8 mouse cellular contexts compared by ENCODE assay signal in genomic region chr10:127674794-127675522, GRCm38 (mm10). TPM values are rescaled to one million over a fixed set of nuclear protein-coding genes. Genes with fewer than 3 reads are reported as not detected.
DNase-seq lines count a peak whose midpoint lies in the region; ATAC-seq and TF ChIP-seq lines count a peak whose summit lies in the region.

No protein-coding gene starts in this region.

- no peak for TF ChIP-seq POLR2A in spleen, adult 2 months (IDR thresholded peaks at IDR 0.05; ENCODE audit: low read depth, low read length)

- no peak; the same call in 1 of the 2 replicates for ATAC-seq in hindbrain, embryonic 14.5 days (ENCODE audit: low FRiP score)
- ATAC-seq in hindbrain, embryonic 13.5 days (ENCODE audit: low FRiP score) = no peak
- peak; percentile 58 for ATAC-seq in forebrain, postnatal 0 days
- ATAC-seq in hematopoietic stem cell, adult 5-6 weeks (replicated peaks in 1 of 2; ENCODE audit: insufficient read depth in 1 of 2, low FRiP score in 2 of 2, low TSS enrichment in 1 of 2, low read depth in 1 of 2, poor library complexity in 2 of 2, severe bottlenecking in 2 of 2) = peak; percentile 71 to 80
- ATAC-seq in midbrain, embryonic 15.5 days (replicated peaks) = no peak

- H3K9me3 ChIP-seq in hindbrain, embryonic 14.5 days (ENCODE audit: control insufficient read depth, low read length) = no peaks in the 10 kb centered on the region
- no peaks in the 10 kb centered on the region for H3K9me3 ChIP-seq in hindbrain, embryonic 13.5 days
- H3K9me3 ChIP-seq in forebrain, postnatal 0 days (ENCODE audit: low read length) = no peaks in the 10 kb centered on the region
- H3K9me3 ChIP-seq in midbrain, embryonic 15.5 days = no peaks in the 10 kb centered on the region

- no peak overlapping the region for H3K9ac ChIP-seq in hindbrain, embryonic 14.5 days
- H3K9ac ChIP-seq in hindbrain, embryonic 13.5 days = no peak overlapping the region
- H3K9ac ChIP-seq in forebrain, postnatal 0 days = no peak overlapping the region
- H3K9ac ChIP-seq in midbrain, embryonic 15.5 days = no peak overlapping the region

- H3K27ac ChIP-seq in hindbrain, embryonic 14.5 days = no peak overlapping the region
- H3K27ac ChIP-seq in hindbrain, embryonic 13.5 days = no peak overlapping the region
- H3K27ac ChIP-seq in forebrain, postnatal 0 days (ENCODE audit: low read depth, low read length) = peak overlapping the region; percentile 62; the same call in 1 of the 2 replicates
- H3K27ac ChIP-seq in midbrain, embryonic 15.5 days = 0 out of 2 replicates have a peak overlapping the region, but pooled peaks have one; percentile 36
- H3K27ac ChIP-seq in spleen, adult 2 months (ENCODE audit: insufficient read depth, low read length) = no peak overlapping the region

- no peaks in the 10 kb centered on the region for H3K36me3 ChIP-seq in hindbrain, embryonic 14.5 days (replicated peaks; ENCODE audit: control insufficient read depth, insufficient read depth)
- H3K36me3 ChIP-seq in hindbrain, embryonic 13.5 days = no peaks in the 10 kb centered on the region
- H3K36me3 ChIP-seq in forebrain, postnatal 0 days (ENCODE audit: insufficient read depth) = no peaks in the 10 kb centered on the region
- no peaks in the 10 kb centered on the region for H3K36me3 ChIP-seq in midbrain, embryonic 15.5 days (replicated peaks)
- H3K36me3 ChIP-seq in spleen, adult 2 months (ENCODE audit: control insufficient read depth, insufficient read depth, low read length) = no peaks in the 10 kb centered on the region

- H3K4me2 ChIP-seq in hindbrain, embryonic 14.5 days (replicated peaks) = no peak overlapping the region
- no peak overlapping the region for H3K4me2 ChIP-seq in hindbrain, embryonic 13.5 days
- H3K4me2 ChIP-seq in forebrain, postnatal 0 days (ENCODE audit: low read depth) = no peak overlapping the region
- no peak overlapping the region for H3K4me2 ChIP-seq in midbrain, embryonic 15.5 days

- H3K4me3 ChIP-seq in hindbrain, embryonic 14.5 days (replicated peaks; ENCODE audit: low read length) = no peak overlapping the region
- no peak overlapping the region for H3K4me3 ChIP-seq in hindbrain, embryonic 13.5 days
- no peak overlapping the region for H3K4me3 ChIP-seq in forebrain, postnatal 0 days (ENCODE audit: low read depth, low read length)
- no peak overlapping the region for H3K4me3 ChIP-seq in midbrain, embryonic 15.5 days
- H3K4me3 ChIP-seq in spleen, adult 2 months (ENCODE audit: extremely low read depth, insufficient read depth, insufficient read length) = no peak overlapping the region

- intact Hi-C loops in left cerebral cortex, postnatal 10 days (cut with DNase I) = loop anchor here (5.0 kb wide), 2 partner anchors 33 to 262 kb away; partner anchors contain the start of gene Stat6

- TF ChIP-seq CTCF in forebrain, postnatal 0 days (IDR thresholded peaks at IDR 0.05; ENCODE audit: low read depth) = peak; percentile 100
- TF ChIP-seq CTCF in spleen, adult 2 months (IDR thresholded peaks at IDR 0.05; ENCODE audit: extremely low read depth, insufficient read depth, insufficient read length, insufficient replicate concordance) = peak; percentile 58; the same call in 1 of the 2 replicates

- peaks cover 10% of the 10 kb centered on the region for H3K4me1 ChIP-seq in hindbrain, embryonic 14.5 days (replicated peaks; ENCODE audit: control insufficient read depth, insufficient read depth, low read length)
- peaks cover 19% of the 10 kb centered on the region for H3K4me1 ChIP-seq in hindbrain, embryonic 13.5 days (replicated peaks)
- H3K4me1 ChIP-seq in forebrain, postnatal 0 days (ENCODE audit: insufficient read depth) = 0 out of 2 replicates have a peak, but pooled peaks cover 5% of the 10 kb centered on the region
- H3K4me1 ChIP-seq in midbrain, embryonic 15.5 days = peaks cover 15% of the 10 kb centered on the region
- peaks cover 4% of the 10 kb centered on the region for H3K4me1 ChIP-seq in spleen, adult 2 months (ENCODE audit: control insufficient read depth, insufficient read depth, insufficient read length)

- H3K27me3 ChIP-seq in hindbrain, embryonic 14.5 days (ENCODE audit: control insufficient read depth, insufficient read depth, low read length) = no peaks in the 10 kb centered on the region
- peaks cover 2% of the 10 kb centered on the region for H3K27me3 ChIP-seq in hindbrain, embryonic 13.5 days
- H3K27me3 ChIP-seq in forebrain, postnatal 0 days (ENCODE audit: insufficient read depth, low read length) = no peaks in the 10 kb centered on the region
- no peaks in the 10 kb centered on the region for H3K27me3 ChIP-seq in midbrain, embryonic 15.5 days (replicated peaks)
- no peaks in the 10 kb centered on the region for H3K27me3 ChIP-seq in spleen, adult 2 months (ENCODE audit: control insufficient read depth, insufficient read depth, low read length)

- 87% methylated on average over 8 of the region's 8 CpGs for WGBS in hindbrain, embryonic 14.5 days
- 91% methylated on average over 8 of the region's 8 CpGs for WGBS in hindbrain, embryonic 13.5 days
- WGBS in forebrain, postnatal 0 days = 78% methylated on average over 8 of the region's 8 CpGs
- 86% methylated on average over 8 of the region's 8 CpGs for WGBS in midbrain, embryonic 15.5 days
- WGBS in spleen, adult 2 months = 86% methylated on average over 8 of the region's 8 CpGs

- peak; percentile 79 for DNase-seq in hindbrain, embryonic 14.5 days (ENCODE audit: low spot score)
- DNase-seq in cerebellum, adult 11-12 months = peak; percentile 90
- DNase-seq in forebrain, postnatal 0 days = peak; percentile 90
- DNase-seq in left cerebral cortex, postnatal 10 days (ENCODE audit: extremely low spot score in 1 of 2, low spot score in 2 of 2) = peak; percentile 89 to 91
- peak; percentile 56 to 61 for DNase-seq in spleen, adult 2 months (ENCODE audit: low read depth in 1 of 2, low spot score in 2 of 2)

RNA-seq across cellular contexts. Expression of gene Nab2, which starts 6.6 kb away (rescaled TPM):
- polyA plus RNA-seq in hindbrain, embryonic 14.5 days (2014; fragmentation: Nextera tagmentation; extraction: Ambion mirVana) = 2.3 and 2.6 TPM in 2 replicates
- 2.3 and 3.3 TPM in 2 replicates for polyA plus RNA-seq in hindbrain, embryonic 13.5 days (2015; fragmentation: Nextera tagmentation; extraction: Ambion mirVana)
- total RNA-seq in forebrain, postnatal 0 days (2014; rRNA removed) = 12.9 and 14.4 TPM in 2 replicates
- 4.5 and 4.8 TPM in 2 replicates for polyA plus RNA-seq in forebrain, postnatal 0 days (2015; fragmentation: Nextera tagmentation; extraction: Ambion mirVana)
- total RNA-seq in hematopoietic stem cell, adult 5-6 weeks (2017) = 17.9 and 26.7 TPM in 2 replicates
- 10 to 100 TPM; 28.5 to 32.1 TPM for total RNA-seq in left cerebral cortex, postnatal 10 days (2021)
- 1.9 and 2.6 TPM in 2 replicates for polyA plus RNA-seq in midbrain, embryonic 15.5 days (2015; fragmentation: Nextera tagmentation; extraction: Ambion mirVana)
- polyA plus RNA-seq in spleen, adult 2 months (2012; rRNA removed) = 30.6 and 32.7 TPM in 2 replicates

RNA-seq across cellular contexts. Expression of gene Nemp1, which starts 8.3 kb away (rescaled TPM):
- polyA plus RNA-seq in hindbrain, embryonic 14.5 days (2014; fragmentation: Nextera tagmentation; extraction: Ambion mirVana) = 3.3 and 4.3 TPM in 2 replicates
- 3.9 and 4.0 TPM in 2 replicates for polyA plus RNA-seq in hindbrain, embryonic 13.5 days (2015; fragmentation: Nextera tagmentation; extraction: Ambion mirVana)
- total RNA-seq in forebrain, postnatal 0 days (2014; rRNA removed) = 3.4 and 6.1 TPM in 2 replicates
- 2.8 and 3.2 TPM in 2 replicates for polyA plus RNA-seq in forebrain, postnatal 0 days (2015; fragmentation: Nextera tagmentation; extraction: Ambion mirVana)
- 41.8 and 43.0 TPM in 2 replicates for total RNA-seq in hematopoietic stem cell, adult 5-6 weeks (2017)
- 1 to 10 TPM; 3.4 to 4.4 TPM for total RNA-seq in left cerebral cortex, postnatal 10 days (2021)
- 3.3 and 3.7 TPM in 2 replicates for polyA plus RNA-seq in midbrain, embryonic 15.5 days (2015; fragmentation: Nextera tagmentation; extraction: Ambion mirVana)
- polyA plus RNA-seq in spleen, adult 2 months (2012; rRNA removed) = 3.2 and 3.5 TPM in 2 replicates

RNA-seq across cellular contexts. Expression of gene Myo1a, which starts 30.0 kb away (rescaled TPM):
- 0.37 and 0.76 TPM in 2 replicates for polyA plus RNA-seq in hindbrain, embryonic 14.5 days (2014; fragmentation: Nextera tagmentation; extraction: Ambion mirVana)
- polyA plus RNA-seq in hindbrain, embryonic 13.5 days (2015; fragmentation: Nextera tagmentation; extraction: Ambion mirVana) = 0.43 and 0.74 TPM in 2 replicates
- 0.15 and 0.29 TPM in 2 replicates for total RNA-seq in forebrain, postnatal 0 days (2014; rRNA removed)
- polyA plus RNA-seq in forebrain, postnatal 0 days (2015; fragmentation: Nextera tagmentation; extraction: Ambion mirVana) = 0.28 and 0.35 TPM in 2 replicates
- not detected in 2 replicates for total RNA-seq in hematopoietic stem cell, adult 5-6 weeks (2017)
- under 1 TPM; 0.28 TPM for total RNA-seq in left cerebral cortex, postnatal 10 days (2021)
- 0.25 and 0.46 TPM in 2 replicates for polyA plus RNA-seq in midbrain, embryonic 15.5 days (2015; fragmentation: Nextera tagmentation; extraction: Ambion mirVana)
- polyA plus RNA-seq in spleen, adult 2 months (2012; rRNA removed) = 0.13 and 0.21 TPM in 2 replicates

RNA-seq across cellular contexts. Expression of gene Stat6, which starts 32.2 kb away (rescaled TPM):
- 4.7 and 5.5 TPM in 2 replicates for polyA plus RNA-seq in hindbrain, embryonic 14.5 days (2014; fragmentation: Nextera tagmentation; extraction: Ambion mirVana)
- 4.9 and 5.0 TPM in 2 replicates for polyA plus RNA-seq in hindbrain, embryonic 13.5 days (2015; fragmentation: Nextera tagmentation; extraction: Ambion mirVana)
- total RNA-seq in forebrain, postnatal 0 days (2014; rRNA removed) = 4.6 and 5.4 TPM in 2 replicates
- polyA plus RNA-seq in forebrain, postnatal 0 days (2015; fragmentation: Nextera tagmentation; extraction: Ambion mirVana) = 4.3 and 4.4 TPM in 2 replicates
- total RNA-seq in hematopoietic stem cell, adult 5-6 weeks (2017) = 49.8 and 50.8 TPM in 2 replicates
- total RNA-seq in left cerebral cortex, postnatal 10 days (2021) = 10 to 100 TPM in 1 of 2 experiments, 1 to 10 TPM in 1; 9.4 to 10.2 TPM
- 5.8 and 5.9 TPM in 2 replicates for polyA plus RNA-seq in midbrain, embryonic 15.5 days (2015; fragmentation: Nextera tagmentation; extraction: Ambion mirVana)
- 120 and 126 TPM in 2 replicates for polyA plus RNA-seq in spleen, adult 2 months (2012; rRNA removed)

RNA-seq across cellular contexts. Expression of gene Tac2, which starts 49.3 kb away (rescaled TPM):
- 0.41 and 0.44 TPM in 2 replicates for polyA plus RNA-seq in hindbrain, embryonic 14.5 days (2014; fragmentation: Nextera tagmentation; extraction: Ambion mirVana)
- not detected in 2 replicates for polyA plus RNA-seq in hindbrain, embryonic 13.5 days (2015; fragmentation: Nextera tagmentation; extraction: Ambion mirVana)
- 0.46 and 2.8 TPM in 2 replicates for total RNA-seq in forebrain, postnatal 0 days (2014; rRNA removed)
- polyA plus RNA-seq in forebrain, postnatal 0 days (2015; fragmentation: Nextera tagmentation; extraction: Ambion mirVana) = 6.0 and 9.1 TPM in 2 replicates
- total RNA-seq in hematopoietic stem cell, adult 5-6 weeks (2017) = not detected in 2 replicates
- total RNA-seq in left cerebral cortex, postnatal 10 days (2021) = 10 to 100 TPM; 14.5 to 17.8 TPM
- 0.36 TPM in 1 of 2 replicates, not detected in the other for polyA plus RNA-seq in midbrain, embryonic 15.5 days (2015; fragmentation: Nextera tagmentation; extraction: Ambion mirVana)
- polyA plus RNA-seq in spleen, adult 2 months (2012; rRNA removed) = 1.9 and 4.1 TPM in 2 replicates

Comparison
In these comparisons a context has a peak if more than half of its experiments do, and no peak if none do; other contexts are left out.
1. ATAC-seq: peak in forebrain, postnatal 0 days (single experiment) and hematopoietic stem cell, adult 5-6 weeks (2 of 2); none in hindbrain, embryonic 14.5 days (single experiment), hindbrain, embryonic 13.5 days (single experiment) and midbrain, embryonic 15.5 days (single experiment).
2. H3K27ac ChIP-seq: peak in forebrain, postnatal 0 days (single experiment) and midbrain, embryonic 15.5 days (single experiment); none in hindbrain, embryonic 14.5 days (single experiment), hindbrain, embryonic 13.5 days (single experiment) and spleen, adult 2 months (single experiment).
3. Peak in every context shown above with its lines, with median percentiles within 50 percentile points of each other: DNase-seq.